Mouse (Mus musculus): ENCODE data around the gene Rab10.
A peak's percentile ranks its signal among the peaks of the same experiment; 100 is the strongest.

Gene Rab10

GRCm38 (mm10) chr12:3296056-3296455 is 13.7 kb downstream of the Rab10 start:
- no peak for DNase-seq (ENCODE audit: low spot score)

- DNase-seq (ENCODE audit: low spot score) = no peak
Observed at GRCm38 (mm10) chr12:3291849-3292248, 17.9 kb downstream of the Rab10 start.

GRCm38 (mm10) chr12:3291038-3291437 is 18.7 kb downstream of the Rab10 start:
- DNase-seq (ENCODE audit: low spot score) = no peak

- DNase-seq (ENCODE audit: low spot score) = no peak
Observed at GRCm38 (mm10) chr12:3288440-3288839, 21.3 kb downstream of the Rab10 start.

- no peak for DNase-seq (ENCODE audit: low spot score)
Observed at GRCm38 (mm10) chr12:3285919-3286318, 23.9 kb downstream of the Rab10 start.

- DNase-seq (ENCODE audit: low spot score) = no peak
Observed at GRCm38 (mm10) chr12:3285377-3285776, 24.4 kb downstream of the Rab10 start.

GRCm38 (mm10) chr12:3284463-3284862 is 25.3 kb downstream of the Rab10 start:
- DNase-seq (ENCODE audit: low spot score) = no peak

GRCm38 (mm10) chr12:3283829-3284440 is 25.8 kb downstream of the Rab10 start:
- DNase-seq (ENCODE audit: low spot score) = no peak

- DNase-seq (ENCODE audit: low spot score) = no peak
Observed at GRCm38 (mm10) chr12:3282954-3283353, 26.8 kb downstream of the Rab10 start.

- DNase-seq (ENCODE audit: low spot score) = no peak
Observed at GRCm38 (mm10) chr12:3282520-3282919, 27.2 kb downstream of the Rab10 start.

GRCm38 (mm10) chr12:3278880-3279339 is 30.9 kb downstream of the Rab10 start:
- peak; percentile 18 for DNase-seq (ENCODE audit: low spot score)

- no peak for DNase-seq (ENCODE audit: low spot score)
Observed at GRCm38 (mm10) chr12:3270818-3271217, 39.0 kb downstream of the Rab10 start.

GRCm38 (mm10) chr12:3267397-3267796 is 42.4 kb downstream of the Rab10 start:
- DNase-seq (ENCODE audit: low spot score) = no peak

- no peak for DNase-seq (ENCODE audit: low spot score)
Observed at GRCm38 (mm10) chr12:3265188-3265587, 44.6 kb downstream of the Rab10 start.

GRCm38 (mm10) chr12:3264449-3264848 is 45.3 kb downstream of the Rab10 start:
- DNase-seq (ENCODE audit: low spot score) = no peak

GRCm38 (mm10) chr12:3261596-3261995 is 48.2 kb downstream of the Rab10 start:
- no peak for DNase-seq (ENCODE audit: low spot score)

- no peak for DNase-seq (ENCODE audit: low spot score)
Observed at GRCm38 (mm10) chr12:3255966-3256365, 53.8 kb downstream of the Rab10 start.

GRCm38 (mm10) chr12:3255435-3255834 is 54.3 kb downstream of the Rab10 start:
- DNase-seq (ENCODE audit: low spot score) = no peak

- peak; percentile 15 for DNase-seq (ENCODE audit: low spot score)
Observed at GRCm38 (mm10) chr12:3253591-3253990, 56.2 kb downstream of the Rab10 start.

- no peak for DNase-seq (ENCODE audit: low spot score)
Observed at GRCm38 (mm10) chr12:3246091-3246490, 63.7 kb downstream of the Rab10 start.

GRCm38 (mm10) chr12:3239544-3239943 is 70.2 kb downstream of the Rab10 start:
- DNase-seq (ENCODE audit: low spot score) = no peak

- peak; percentile 67 for DNase-seq (ENCODE audit: low spot score)
Observed at GRCm38 (mm10) chr12:3238361-3239051, 71.3 kb downstream of the Rab10 start.

- peak; percentile 42 for DNase-seq (ENCODE audit: low spot score)
Observed at GRCm38 (mm10) chr12:3237799-3238198, 72.0 kb downstream of the Rab10 start.
